23 mouse cellular contexts compared by ENCODE assay signal in genomic region chr1:127441007-127441406, GRCm38 (mm10).
"Had no signal": no experiment of that assay in that cellular context is flagged by ENCODE, and none has a peak within 500 bp of the region (broad histone marks: within the 10 kb centered on the region; RNA-seq: fewer than 3 reads in every experiment).

No protein-coding gene starts in this region.

- H3K9me3 ChIP-seq: limb, embryonic 13.5 days; liver, embryonic 12.5 days; liver, embryonic 15.5 days; lung, embryonic 15.5 days; midbrain, embryonic 13.5 days; neural tube, embryonic 13.5 days had no signal

- H3K4me2 ChIP-seq: limb, embryonic 13.5 days; liver, embryonic 12.5 days; liver, embryonic 15.5 days; lung, embryonic 15.5 days; midbrain, embryonic 13.5 days; neural tube, embryonic 13.5 days had no signal

- H3K9ac ChIP-seq: limb, embryonic 13.5 days; liver, embryonic 12.5 days; liver, embryonic 15.5 days; lung, embryonic 15.5 days; midbrain, embryonic 13.5 days; neural tube, embryonic 13.5 days had no signal

- H3K27ac ChIP-seq: limb, embryonic 13.5 days; liver, embryonic 12.5 days; liver, embryonic 15.5 days; lung, embryonic 15.5 days; midbrain, embryonic 13.5 days; neural tube, embryonic 13.5 days had no signal

- H3K27me3 ChIP-seq: limb, embryonic 13.5 days; liver, embryonic 12.5 days; liver, embryonic 15.5 days; lung, embryonic 15.5 days; midbrain, embryonic 13.5 days; neural tube, embryonic 13.5 days had no signal

- H3K4me1 ChIP-seq: liver, embryonic 12.5 days; liver, embryonic 15.5 days had no signal

- DNase-seq: kidney, adult 8-10 months; kidney, postnatal 14 days; kidney, postnatal 4 days; left cerebral cortex, postnatal 4 days; liver; lung, adult 18-20 months; lung, postnatal 14 days; lung, postnatal 4 days; right cerebral cortex, adult 18-20 months; right cerebral cortex, postnatal 25 days; spleen, adult 18-20 months; thymus, adult 2 months; thymus, postnatal 14 days; thymus, postnatal 4 days had no signal

- ATAC-seq: inflammation-experienced regulatory T-cells, adult 6 months; liver, embryonic 12.5 days; midbrain, embryonic 13.5 days; midbrain, embryonic 16.5 days had no signal

- H3K36me3 ChIP-seq: limb, embryonic 13.5 days; liver, embryonic 12.5 days; liver, embryonic 15.5 days; lung, embryonic 15.5 days; midbrain, embryonic 13.5 days had no signal

- H3K4me3 ChIP-seq: limb, embryonic 13.5 days; liver, embryonic 12.5 days; liver, embryonic 15.5 days; lung, embryonic 15.5 days; midbrain, embryonic 13.5 days; myocyte; neural tube, embryonic 13.5 days had no signal
